Mouse (Mus musculus): ENCODE data around the gene Zfp697.
"Not testable (repeated sequence)": the region's sequence is repeated elsewhere in the genome, so short reads cannot be mapped to it uniquely, and the experiment has no call there.

The Zfp697 gene

GRCm38 (mm10) chr3:98629633-98630032 lies 247.4 kb downstream of the Zfp697 start:
- DNase-seq (ENCODE audit: low read depth, low spot score), result no peak

- no peak for DNase-seq (ENCODE audit: low read depth, low spot score)
Measured at GRCm38 (mm10) chr3:98630152-98630551, 247.9 kb downstream of the Zfp697 start, which contains the start of gene Hsd3b5. TSS of gene Hsd3b5 (minus strand) at chr3:98630252.

- no peak for DNase-seq (ENCODE audit: low read depth, low spot score)
Measured at GRCm38 (mm10) chr3:98635145-98635544, 252.9 kb downstream of the Zfp697 start.

- no peak for DNase-seq (ENCODE audit: low read depth, low spot score)
Measured at GRCm38 (mm10) chr3:98680786-98681185, 298.5 kb downstream of the Zfp697 start.

GRCm38 (mm10) chr3:98682401-98682800 lies 300.1 kb downstream of the Zfp697 start:
- no peak for DNase-seq (ENCODE audit: low read depth, low spot score)

- DNase-seq (ENCODE audit: low read depth, low spot score), result no peak
Measured at GRCm38 (mm10) chr3:98720740-98721139, 338.5 kb downstream of the Zfp697 start.

GRCm38 (mm10) chr3:98724376-98724775 lies 342.1 kb downstream of the Zfp697 start, which contains the start of gene Hsd3b2:
TSS of gene Hsd3b2 (minus strand) at chr3:98724543.
- DNase-seq (ENCODE audit: low read depth, low spot score), result no peak

- DNase-seq (ENCODE audit: low read depth, low spot score), result no peak
Measured at GRCm38 (mm10) chr3:98726281-98726680, 344.0 kb downstream of the Zfp697 start.

- no peak for DNase-seq (ENCODE audit: low read depth, low spot score)
Measured at GRCm38 (mm10) chr3:98733724-98734123, 351.5 kb downstream of the Zfp697 start.

- no peak for DNase-seq (ENCODE audit: low read depth, low spot score)
Measured at GRCm38 (mm10) chr3:98734340-98734739, 352.1 kb downstream of the Zfp697 start.

- not testable (repeated sequence) for DNase-seq (ENCODE audit: low read depth, low spot score)
Measured at GRCm38 (mm10) chr3:98741043-98741442, 358.8 kb downstream of the Zfp697 start.

GRCm38 (mm10) chr3:98752171-98752570 lies 369.9 kb downstream of the Zfp697 start:
- no peak for DNase-seq (ENCODE audit: low read depth, low spot score)

- no peak for DNase-seq (ENCODE audit: low read depth, low spot score)
Measured at GRCm38 (mm10) chr3:98756836-98757235, 374.6 kb downstream of the Zfp697 start.

GRCm38 (mm10) chr3:98764155-98764554 lies 381.9 kb downstream of the Zfp697 start:
- no peak for DNase-seq (ENCODE audit: low read depth, low spot score)

GRCm38 (mm10) chr3:98780921-98781320 lies 398.7 kb downstream of the Zfp697 start:
- DNase-seq (ENCODE audit: low read depth, low spot score), result no peak

- DNase-seq (ENCODE audit: low read depth, low spot score), result no peak
Measured at GRCm38 (mm10) chr3:98782181-98782868, 400.1 kb downstream of the Zfp697 start.

GRCm38 (mm10) chr3:98786551-98786950 lies 404.3 kb downstream of the Zfp697 start:
- DNase-seq (ENCODE audit: low read depth, low spot score), result no peak
